Mouse (Mus musculus) heart, adult 2 months (tissue): ENCODE results near the gene Actr3. TPM values are rescaled to one million over a fixed set of nuclear protein-coding genes. Genes with fewer than 3 reads are reported as not detected.

Experiments
- DNase-seq, 2 experiments: peaks; one replicate each; pipeline ENCODE4 v3.0.0; 2021
- H3K27ac ChIP-seq: fragments of 200-600 bp; 2 replicates; pipeline ENCODE4 v1.8.1; 2022
- H3K27me3 ChIP-seq: fragments of 200-500 bp; 2 replicates; pipeline ENCODE4 v1.6.1; 2012; ENCODE audit warnings: mild to moderate bottlenecking, low read length, inconsistent platforms, mixed read lengths; ENCODE audit not compliant: control insufficient read depth, insufficient read depth
- H3K36me3 ChIP-seq: fragments of 200-500 bp; 2 replicates; pipeline ENCODE4 v1.6.1; 2012; ENCODE audit warnings: low read length, inconsistent platforms; ENCODE audit not compliant: control insufficient read depth, insufficient read depth
- H3K4me1 ChIP-seq: fragments of 200-500 bp; 2 replicates; pipeline ENCODE4 v1.6.1; 2011; ENCODE audit warnings: low read length; ENCODE audit not compliant: control insufficient read depth, insufficient read depth
- H3K4me3 ChIP-seq: fragments of 200-600 bp; 2 replicates; pipeline ENCODE4 v1.8.1; 2022
- H3K79me2 ChIP-seq: fragments of 200-500 bp; replicated peaks from 2 replicates; pipeline ENCODE4 v1.6.1; 2012; ENCODE audit warnings: mild to moderate bottlenecking, inconsistent platforms, low read length, moderate library complexity, mixed read lengths; ENCODE audit not compliant: control insufficient read depth, insufficient read depth
- H3K9ac ChIP-seq: fragments of 200-500 bp; 2 replicates; pipeline ENCODE4 v1.6.1; 2012; ENCODE audit warnings: low read depth, mild to moderate bottlenecking, control low read depth, inconsistent platforms, low read length, mixed read lengths
- CTCF ChIP-seq: fragments of 200-600 bp; IDR thresholded peaks from 2 replicates; pipeline ENCODE4 v1.8.1; 2022; ENCODE audit warnings: antibody characterized with exemption, mild to moderate bottlenecking, moderate library complexity
- EP300 ChIP-seq: fragments of 200-500 bp; IDR thresholded peaks from 2 replicates; pipeline ENCODE4 v1.6.1; 2011; ENCODE audit warnings: low read depth, low read length, control low read depth; ENCODE audit not compliant: insufficient read depth
- POLR2A ChIP-seq: fragments of 200-500 bp; IDR thresholded peaks from 2 replicates; pipeline ENCODE4 v1.6.1; 2011; ENCODE audit warnings: mild to moderate bottlenecking, low read depth, low read length, control low read depth; ENCODE audit not compliant: insufficient read depth
- WGBS: fragments of 180-500 bp; shearing (Covaris S2); methylation state at CpG from one replicate; pipeline ENCODE4 v1.1.7; 2018; 5-methylcytosine and 5-hydroxymethylcytosine counted together
- intact Hi-C: fragments of 180-260 bp; cut with DNase I; formaldehyde crosslinking; loops from one replicate; pipeline ENCODE4 v1.15.1; 2025
- polyA plus RNA-seq: library from polyadenylated mRNA; depleted of rRNA; stranded (reverse); fragments of >200 nt; gene quantifications from 2 replicates; pipeline ENCODE4 v1.2.3, GENCODE M21; 2012
- total RNA-seq, 2 experiments: library from RNA; stranded (reverse); gene quantifications; 2 replicates each; pipeline ENCODE4 v1.2.3; 2021

Gene Actr3
- total and polyA plus RNA-seq, 3 experiments = 33.8 to 118 (median 102) TPM

DNA sequence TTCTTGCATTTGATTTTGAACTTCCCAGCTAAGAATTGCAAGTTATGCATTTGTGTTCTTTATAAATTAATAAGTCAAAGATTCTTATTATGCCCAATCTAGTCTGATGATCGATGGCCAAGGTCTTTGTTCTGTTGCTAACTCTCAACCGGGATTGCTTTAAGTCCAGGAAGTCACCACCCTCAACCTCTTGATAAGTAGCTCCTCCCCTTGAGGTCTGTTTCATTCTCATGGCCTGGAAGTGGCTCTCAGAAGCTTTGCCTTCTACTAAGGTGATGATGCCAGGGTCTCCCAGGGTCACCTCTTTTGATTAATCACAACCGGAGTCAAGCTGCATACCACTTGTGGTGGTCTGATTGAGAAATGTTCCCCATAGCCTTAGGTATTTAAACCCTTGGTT is 38.3 kb upstream of the Actr3 start:
- Histone ChIP-seq H3K79me2 (no peaks in the 10 kb centered on the region), H3K4me3 (no peak overlapping the region)

DNA sequence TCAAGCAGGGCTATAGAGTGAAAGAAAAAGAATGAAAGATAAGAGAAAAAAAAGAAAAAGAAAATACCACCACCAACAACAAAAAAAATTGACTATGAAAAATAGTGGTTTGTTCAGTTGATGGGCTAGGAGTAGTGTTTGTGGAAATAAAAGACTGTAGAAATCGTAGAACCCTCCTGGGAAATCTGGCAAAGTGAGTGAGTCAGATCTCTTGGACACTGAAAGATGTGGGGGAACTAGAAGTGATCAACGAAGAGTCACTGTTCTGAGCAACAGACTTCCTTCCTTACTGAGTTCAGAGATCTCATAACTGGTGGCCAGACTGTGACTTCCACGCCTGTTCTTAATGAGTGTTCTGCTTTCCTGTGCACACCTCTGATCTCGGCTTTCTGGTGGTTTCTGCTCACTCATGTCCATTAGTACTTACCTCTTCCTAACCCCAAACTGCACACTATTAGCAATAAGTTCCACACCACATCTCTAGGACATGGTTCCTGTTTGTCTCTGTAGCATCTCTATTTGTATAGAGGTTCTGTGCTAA is 37.7 kb upstream of the Actr3 start:
- WGBS = 42% methylated on average over 4 of the region's 4 CpGs
- Histone ChIP-seq H3K9ac (no peak overlapping the region), H3K27me3 (no peaks in the 10 kb centered on the region), H3K4me1 (peaks cover 2% of the 10 kb centered on the region), H3K79me2 (no peaks in the 10 kb centered on the region), H3K36me3 (no peaks in the 10 kb centered on the region), H3K27ac (no peak overlapping the region), H3K4me3 (no peak overlapping the region)
- TF ChIP-seq EP300 (no peak), CTCF (no peak), POLR2A (no peak)
- no peak for DNase-seq
- intact Hi-C loops = no loop called here

More for the DNA sequence above, 38.3 kb upstream of the Actr3 start:
- intact Hi-C loops = no loop called here
- H3K27me3 ChIP-seq = no peaks in the 10 kb centered on the region
- 66% methylated on average over 3 of the region's 3 CpGs for WGBS
- H3K27ac ChIP-seq = no peak overlapping the region
- H3K4me1 ChIP-seq = peaks cover 4% of the 10 kb centered on the region
- H3K36me3 ChIP-seq = no peaks in the 10 kb centered on the region; the same call in 1 of the 2 replicates
- TF ChIP-seq CTCF (no peak), POLR2A (no peak), EP300 (no peak)
- DNase-seq = no peak
- no peak overlapping the region for H3K9ac ChIP-seq

DNA sequence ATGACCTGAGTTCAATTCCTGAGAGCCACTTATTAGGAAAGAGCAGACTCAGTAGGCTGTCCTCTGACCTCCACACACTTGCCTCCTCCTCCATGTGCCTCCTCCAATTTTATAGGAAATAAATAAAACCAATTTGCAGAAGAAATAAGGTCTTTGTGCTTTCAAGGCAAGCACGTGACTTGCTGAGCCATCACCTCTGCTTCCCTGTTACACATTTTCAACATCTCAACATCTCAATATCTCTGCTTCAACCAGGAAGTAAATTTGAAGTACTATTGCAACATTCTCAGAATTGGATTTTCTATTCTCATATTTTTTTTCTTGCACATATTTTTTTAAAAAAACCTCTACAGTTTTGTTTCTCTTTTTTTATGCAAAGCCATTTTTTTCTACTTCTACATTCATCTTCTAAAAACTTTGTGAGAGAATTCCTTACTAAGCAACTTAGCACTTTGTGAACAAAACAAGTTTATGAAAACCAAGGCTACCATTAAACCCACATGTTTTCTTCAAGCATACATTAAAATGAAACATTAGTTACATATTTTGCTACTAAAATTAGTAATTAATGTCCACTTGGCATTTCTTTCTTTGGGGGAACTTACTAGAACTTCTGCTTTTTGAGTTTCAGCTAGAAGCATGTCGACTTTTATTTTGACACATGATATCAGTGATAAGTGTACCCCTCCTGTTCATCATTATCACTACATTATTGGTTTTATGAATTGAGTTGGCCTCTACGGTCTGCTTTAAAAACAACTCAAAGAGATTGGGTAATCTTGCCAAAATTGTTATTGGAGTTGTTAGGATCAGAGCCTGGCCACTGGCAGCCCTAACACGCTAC is 35.5 kb upstream of the Actr3 start:
- intact Hi-C loops = no loop called here
- H3K27me3 ChIP-seq = no peaks in the 10 kb centered on the region
- H3K4me3 ChIP-seq = no peak overlapping the region
- peak in 1 of 2 experiments; percentile 29 for DNase-seq
- no peak overlapping the region for H3K9ac ChIP-seq
- no peak overlapping the region for H3K27ac ChIP-seq
- 75% methylated on average over 4 of the region's 4 CpGs for WGBS
- no peaks in the 10 kb centered on the region; the same call in 1 of the 2 replicates for H3K4me1 ChIP-seq
- no peaks in the 10 kb centered on the region for H3K36me3 ChIP-seq
- no peak for TF ChIP-seq EP300
- no peak for TF ChIP-seq POLR2A
- TF ChIP-seq CTCF = no peak
- no peaks in the 10 kb centered on the region for H3K79me2 ChIP-seq

DNA sequence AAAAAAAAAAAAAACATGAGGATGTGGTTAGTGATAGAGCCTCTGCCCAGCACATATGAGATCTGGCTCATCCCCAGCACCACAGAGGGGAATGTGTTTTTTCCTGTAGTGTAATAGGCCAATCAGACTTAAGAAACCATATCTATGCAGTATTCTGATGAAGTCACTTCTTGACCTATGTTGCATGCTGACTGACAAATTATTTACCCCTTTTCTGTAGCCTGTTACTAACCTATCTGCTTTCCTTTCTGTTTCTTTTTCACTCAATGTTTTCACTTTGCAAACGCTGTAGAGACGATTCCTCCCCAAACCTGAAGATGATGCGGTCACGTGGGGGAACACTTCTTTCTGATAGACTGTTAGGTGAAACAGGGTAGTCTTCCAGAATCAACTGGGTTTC is 32.4 kb upstream of the Actr3 start:
- Histone ChIP-seq H3K36me3 (no peaks in the 10 kb centered on the region; the same call in 1 of the 2 replicates), H3K27me3 (no peaks in the 10 kb centered on the region), H3K79me2 (no peaks in the 10 kb centered on the region), H3K4me3 (no peak overlapping the region), H3K27ac (no peak overlapping the region), H3K4me1 (peaks cover 2% of the 10 kb centered on the region; the same call in 1 of the 2 replicates), H3K9ac (no peak overlapping the region)
- TF ChIP-seq EP300 (no peak), CTCF (no peak), POLR2A (no peak)
- WGBS = 83% methylated on average over 4 of the region's 4 CpGs
- DNase-seq = no peak
- intact Hi-C loops = no loop called here

DNA sequence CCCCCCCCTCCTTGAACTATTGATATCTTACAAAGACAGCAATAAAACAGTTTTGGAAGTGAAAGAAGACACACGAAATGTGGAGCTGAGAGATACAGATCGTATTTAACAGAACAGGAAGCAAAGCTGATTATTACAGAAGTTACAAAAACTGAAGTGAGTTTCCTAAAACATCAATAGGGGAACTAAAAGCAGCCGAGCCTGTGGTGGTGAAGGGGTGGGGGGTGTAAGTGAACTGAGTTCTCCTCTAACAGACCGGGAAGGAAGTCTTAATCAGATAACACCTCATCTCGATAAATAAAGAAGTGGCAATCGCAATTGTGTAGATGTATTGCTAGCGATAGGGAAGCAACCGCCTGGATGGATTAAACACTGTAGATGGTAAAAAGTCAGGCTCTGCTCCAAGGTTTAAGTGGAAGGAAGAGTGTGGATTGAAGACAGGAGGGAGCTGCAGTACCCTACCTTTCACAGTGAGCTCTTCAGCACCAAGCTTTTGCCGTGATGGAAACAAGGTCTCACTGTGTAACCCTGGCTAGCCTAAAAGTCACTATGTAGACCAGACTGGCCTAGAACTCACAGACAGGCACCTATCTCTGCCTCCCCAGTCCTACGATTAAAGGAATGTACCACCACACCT is 31.2 kb upstream of the Actr3 start:
- H3K36me3 ChIP-seq = no peaks in the 10 kb centered on the region; the same call in 1 of the 2 replicates
- intact Hi-C loops = no loop called here
- DNase-seq = peak in 1 of 2 experiments; percentile 51

More for the DNA sequence above, 31.2 kb upstream of the Actr3 start:
- Histone ChIP-seq H3K4me1 (peaks cover 2% of the 10 kb centered on the region; the same call in 1 of the 2 replicates), H3K27me3 (no peaks in the 10 kb centered on the region), H3K27ac (no peak overlapping the region), H3K79me2 (no peaks in the 10 kb centered on the region), H3K4me3 (no peak overlapping the region), H3K9ac (no peak overlapping the region)
- TF ChIP-seq CTCF (no peak), POLR2A (no peak), EP300 (no peak)
- 43% methylated on average over 10 of the region's 10 CpGs for WGBS
